Mouse (Mus musculus) cerebellum, adult 2 months (tissue): ENCODE measurements around the gene Asb3.
"Not testable (repeated sequence)": the region's sequence is repeated elsewhere in the genome, so short reads cannot be mapped to it uniquely, and the experiment has no call there.

Experiments
- CTCF ChIP-seq: fragments of 200-500 bp; IDR thresholded peaks from 2 replicates; pipeline ENCODE4 v1.5.1; 2011; ENCODE audit warnings: low read depth, mild to moderate bottlenecking, control low read depth, low read length, moderate library complexity, borderline replicate concordance; ENCODE audit not compliant: insufficient read depth
- POLR2A ChIP-seq: fragments of 200-500 bp; IDR thresholded peaks from 2 replicates; pipeline ENCODE4 v1.6.1; 2011; ENCODE audit warnings: low read length, control low read depth, borderline replicate concordance; ENCODE audit not compliant: insufficient read depth

- TF ChIP-seq CTCF, POLR2A: not testable (repeated sequence)
These were observed 249.6 kb downstream of the Asb3 start for GRCm38 (mm10) chr11:31134824-31135223.
